Mouse (Mus musculus) NIH3T3 (cell line): ENCODE data around the gene Sec14l1.

Source experiments
- DNase-seq: peaks from one replicate; pipeline ENCODE4 v3.0.0-alpha.2; 2012; ENCODE audit warnings: low read depth

Gene Sec14l1

DNA sequence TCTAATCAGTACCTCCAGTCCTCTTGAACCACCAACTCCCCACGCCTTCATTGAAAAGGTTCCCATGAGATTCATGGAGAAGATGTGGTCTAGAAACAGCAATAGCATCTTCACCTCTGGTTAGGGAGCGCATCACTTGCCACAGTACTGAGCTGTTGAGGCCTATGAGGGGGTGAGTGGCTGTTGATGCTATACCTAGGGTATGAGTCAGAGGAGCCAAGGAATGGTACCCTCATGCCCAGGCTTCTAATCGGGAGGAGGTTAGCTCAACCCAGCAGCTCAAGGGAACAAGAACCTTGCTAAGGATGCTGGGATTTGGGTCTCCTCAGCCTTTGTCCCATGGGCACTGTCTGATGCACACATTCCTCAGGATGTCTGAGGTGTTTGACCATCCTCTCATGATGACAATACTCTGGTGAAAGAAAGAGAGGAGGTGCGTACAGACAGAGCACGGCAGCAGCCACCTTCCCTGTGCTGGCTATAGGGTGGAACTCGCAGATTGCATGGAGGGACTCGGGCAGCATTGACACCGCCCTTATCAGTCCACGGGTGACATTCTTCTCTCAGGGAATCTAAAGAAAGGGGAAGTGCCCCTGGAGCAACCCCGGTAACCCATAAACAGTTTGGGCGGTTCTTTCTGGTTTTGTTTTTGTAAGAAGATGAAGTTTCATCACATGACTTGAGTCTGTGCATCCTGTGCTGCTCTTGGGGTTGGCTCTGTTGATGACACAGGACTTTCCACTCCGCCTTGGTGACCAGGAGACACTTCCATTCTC lies 5.6 kb upstream of the Sec14l1 start:
- DNase-seq: peak; percentile 54

DNA sequence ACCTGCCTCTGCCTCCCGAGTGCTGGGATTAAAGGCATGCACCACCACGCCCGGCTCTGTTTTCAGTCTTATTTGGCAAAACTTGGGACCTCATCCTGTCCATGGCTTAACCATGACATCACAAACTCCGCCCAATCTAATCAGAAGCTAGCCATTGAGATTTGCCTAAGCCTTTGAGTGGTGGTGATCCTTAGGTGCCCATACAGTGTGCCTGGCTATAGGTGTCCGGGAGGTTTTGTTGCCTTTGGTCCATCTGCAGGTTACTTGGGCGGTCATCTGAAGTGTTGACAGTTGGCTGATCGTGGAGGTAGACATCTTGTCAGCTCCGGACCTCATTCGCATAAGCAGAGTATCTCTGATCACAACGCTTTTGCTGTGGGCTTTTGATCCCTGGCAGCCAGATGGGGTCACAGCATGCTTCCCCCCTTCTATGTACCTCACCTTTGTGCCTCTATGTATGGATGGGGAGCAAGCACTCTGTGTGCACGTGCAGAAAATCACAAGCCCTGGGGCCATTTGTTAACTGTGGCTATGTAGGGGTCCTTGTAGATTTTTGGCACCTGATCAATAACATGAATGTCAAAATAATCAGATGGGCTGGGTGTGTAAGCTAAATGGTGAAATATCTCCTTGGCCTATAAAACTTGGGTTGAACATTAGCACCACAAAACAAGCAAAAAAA lies 2.9 kb upstream of the Sec14l1 start:
- no peak for DNase-seq

DNA sequence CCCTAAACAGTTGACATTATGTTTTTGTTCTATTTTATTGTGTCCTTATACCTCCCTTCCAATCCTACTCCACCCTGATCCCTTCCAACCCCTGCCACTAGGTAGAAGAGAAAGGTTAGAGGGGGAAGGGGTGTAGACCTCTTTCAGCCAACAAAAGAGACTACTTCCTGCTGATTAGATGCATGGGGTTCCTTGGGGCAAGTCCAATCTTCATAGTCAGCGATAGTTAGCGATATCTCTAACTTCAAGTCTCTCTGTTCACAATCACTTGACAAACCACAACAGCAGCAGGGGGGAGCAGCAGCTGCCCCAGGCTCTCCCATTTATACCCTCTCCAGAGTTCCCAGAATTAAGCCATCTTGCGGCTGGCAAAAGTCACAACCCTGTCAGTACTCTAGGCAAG lies 2.3 kb upstream of the Sec14l1 start:
- DNase-seq: no peak

DNA sequence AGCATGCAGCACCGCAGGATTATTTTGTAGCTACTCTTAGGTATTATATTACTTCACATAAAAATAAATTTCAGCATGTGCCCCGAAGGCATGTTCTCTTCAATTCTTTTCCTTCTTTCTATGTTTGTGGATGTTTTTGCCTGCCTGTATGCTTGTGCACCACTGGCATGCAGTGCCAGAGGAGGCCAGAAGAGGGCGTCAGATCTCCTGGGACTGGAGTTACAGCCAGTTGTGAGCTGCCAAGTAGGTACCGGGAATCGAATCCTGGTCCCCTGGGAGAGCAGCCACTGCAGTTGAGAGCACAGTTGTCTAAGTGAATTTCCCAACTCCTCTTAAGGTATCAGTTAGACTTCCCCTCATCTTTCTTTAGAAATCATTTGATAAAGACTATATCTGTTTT lies 1.6 kb upstream of the Sec14l1 start:
- peak; percentile 48 for DNase-seq

DNA sequence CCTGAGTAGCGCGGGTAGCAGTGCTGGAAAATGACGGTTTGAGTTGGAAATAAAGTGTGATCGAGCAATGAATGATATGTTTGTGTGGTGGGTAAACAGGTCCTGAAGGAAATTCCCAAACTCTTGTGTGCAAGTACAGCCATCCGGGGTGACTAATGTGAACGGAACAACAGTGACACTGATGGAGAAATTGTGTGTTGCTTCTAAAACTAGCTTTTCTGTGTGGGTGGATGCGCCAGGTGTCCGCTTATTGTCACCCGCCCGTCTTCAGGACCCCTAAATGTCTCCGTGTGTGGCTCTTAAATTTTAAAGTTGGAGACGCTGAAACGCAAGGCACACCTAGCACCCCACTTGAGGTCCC lies 757 bp upstream of the Sec14l1 start:
- no peak for DNase-seq

DNA sequence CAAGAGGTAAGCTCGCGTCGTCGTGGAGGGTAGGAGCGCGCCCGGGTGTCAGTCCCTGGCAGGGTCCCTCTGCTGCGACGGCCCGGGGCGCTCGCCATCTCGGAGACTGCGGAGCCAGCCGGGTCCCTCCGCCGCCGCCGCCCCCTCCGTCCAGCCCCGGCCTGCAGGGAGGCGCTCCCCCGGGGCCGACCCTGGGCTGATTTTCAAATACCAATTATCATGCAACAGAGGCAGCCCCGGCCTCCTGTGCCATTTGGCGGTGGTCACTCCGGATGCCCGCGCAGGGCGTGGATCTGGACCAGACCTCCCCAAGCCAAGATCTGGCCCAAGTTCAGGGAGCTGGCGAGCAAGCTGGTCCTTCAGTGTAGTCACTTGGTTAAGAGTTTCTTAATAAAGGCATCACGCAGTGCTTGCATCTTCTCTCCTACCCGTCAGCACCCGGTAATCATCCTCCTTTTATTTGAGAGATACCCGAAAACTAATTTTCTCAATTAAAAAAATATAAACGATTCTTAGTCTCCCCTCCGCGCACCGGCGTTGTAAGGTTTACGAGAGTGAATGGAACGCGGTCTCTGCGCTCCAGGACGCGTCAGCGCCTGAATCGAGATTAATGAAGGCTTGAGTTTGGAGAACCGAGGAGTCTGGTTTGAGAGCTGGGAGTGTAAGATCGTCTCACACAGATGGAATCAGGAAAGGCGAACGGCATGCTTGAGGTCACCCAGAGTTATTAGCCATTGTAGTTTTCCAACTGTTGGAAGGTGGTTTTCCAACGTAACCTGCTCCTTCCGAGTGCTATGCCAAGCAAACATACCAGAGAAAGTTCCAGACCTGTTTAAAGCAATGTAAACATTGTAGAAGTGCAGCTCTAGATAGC lies 615 bp downstream of the Sec14l1 start:
- peak; percentile 76 for DNase-seq

DNA sequence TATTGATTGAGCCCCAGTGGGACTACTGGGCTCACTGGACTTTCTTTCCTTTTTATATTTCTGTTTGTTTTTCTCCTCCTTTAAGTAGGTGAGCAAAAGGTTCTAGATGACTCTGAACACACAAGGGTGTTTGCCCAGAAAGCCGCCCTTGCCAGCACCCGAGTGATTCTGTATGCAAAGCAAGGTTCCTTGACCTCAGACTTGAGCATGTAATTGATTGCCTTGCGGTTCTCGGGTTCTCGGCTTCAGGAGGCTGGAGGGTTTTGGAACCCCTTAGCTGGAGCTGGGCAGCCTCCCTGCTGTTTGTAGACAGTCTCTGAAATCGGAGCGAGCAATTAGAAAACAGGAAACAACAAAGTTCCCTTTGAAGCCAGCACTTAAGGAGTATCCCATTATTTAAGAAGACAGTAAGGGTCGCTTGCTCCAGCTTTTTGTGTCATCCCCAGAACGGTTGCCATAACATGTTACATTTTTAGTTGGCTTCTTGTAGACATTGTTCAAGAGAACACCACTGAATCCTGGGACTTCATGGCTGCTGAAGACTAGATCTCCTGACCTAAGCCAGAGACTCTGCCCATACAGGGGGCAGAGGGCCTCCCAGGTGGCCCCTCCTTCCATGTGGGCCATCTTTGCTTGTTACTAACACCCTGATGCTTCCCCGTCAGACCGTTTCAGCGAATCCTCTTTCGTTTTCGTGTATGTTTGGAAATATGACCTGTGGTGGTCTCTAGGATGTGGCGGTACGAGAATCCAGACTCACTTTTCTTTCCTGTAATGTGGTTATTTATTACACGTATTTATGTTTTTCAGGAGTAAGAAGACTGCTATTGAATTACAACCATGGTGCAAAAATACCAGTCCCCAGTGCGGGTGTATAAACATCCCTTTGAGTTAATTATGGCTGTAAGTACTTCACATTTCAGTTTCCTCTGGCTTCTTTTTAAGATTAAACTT lies 1.7 kb downstream of the Sec14l1 start:
- DNase-seq: no peak

DNA sequence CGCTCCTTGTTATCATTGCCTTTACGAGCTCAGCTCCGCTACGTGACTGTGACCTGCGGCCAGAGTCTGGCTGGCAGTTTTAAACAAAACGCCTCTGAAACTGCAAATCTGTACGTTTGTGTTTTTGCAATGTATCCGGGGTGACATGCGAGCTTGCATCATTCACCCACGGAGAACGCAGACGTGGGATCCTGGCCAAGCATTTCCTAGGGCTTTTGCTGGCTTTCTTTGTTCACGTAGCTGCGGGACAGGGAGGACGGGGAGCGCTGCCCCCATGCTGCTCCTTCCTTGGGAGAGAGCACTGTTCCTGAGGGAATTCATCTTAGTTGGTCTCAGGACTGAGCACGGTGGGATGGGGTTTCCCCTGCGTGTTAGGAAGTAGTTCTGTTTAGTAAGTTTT lies 2.4 kb downstream of the Sec14l1 start:
- no peak for DNase-seq

DNA sequence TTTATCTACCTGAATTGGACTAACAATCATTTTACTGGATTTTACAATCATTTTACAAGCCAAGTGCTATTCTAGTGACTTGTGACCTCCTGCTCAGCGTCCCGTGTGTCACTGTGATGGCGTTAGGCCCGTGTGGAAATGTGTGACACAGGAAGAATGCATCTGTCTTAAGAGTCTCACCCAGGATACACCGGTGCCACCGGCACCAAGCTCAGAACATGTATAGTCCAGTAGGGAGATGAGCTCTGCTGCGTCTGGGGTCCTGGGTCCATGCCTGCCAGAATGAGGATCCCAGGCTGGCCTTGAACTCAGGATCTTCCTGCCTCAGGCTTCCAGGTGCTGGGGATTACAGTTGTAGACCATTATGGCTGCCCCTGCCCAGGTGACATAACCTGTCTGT lies 2.8 kb downstream of the Sec14l1 start:
- DNase-seq: no peak

DNA sequence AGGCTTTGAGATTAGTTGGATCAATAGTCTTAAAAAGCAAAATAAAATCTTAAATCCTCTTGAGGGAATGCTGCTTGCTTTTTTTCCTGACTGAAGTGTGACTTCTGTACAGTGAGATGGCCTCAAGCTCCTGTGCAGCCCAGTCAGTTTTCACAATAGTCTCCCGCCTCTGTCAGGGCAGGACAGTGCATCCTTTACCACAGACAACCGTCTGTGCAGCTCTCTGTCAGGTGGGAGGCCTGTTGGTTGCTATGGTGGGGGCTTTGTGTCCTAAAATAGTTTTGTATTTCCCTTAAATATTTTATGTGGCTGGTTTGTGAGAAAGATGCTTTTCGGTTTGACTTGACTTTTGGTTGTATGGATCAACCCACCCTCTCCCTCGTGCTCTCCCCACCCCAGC lies 3.3 kb downstream of the Sec14l1 start:
- no peak for DNase-seq

DNA sequence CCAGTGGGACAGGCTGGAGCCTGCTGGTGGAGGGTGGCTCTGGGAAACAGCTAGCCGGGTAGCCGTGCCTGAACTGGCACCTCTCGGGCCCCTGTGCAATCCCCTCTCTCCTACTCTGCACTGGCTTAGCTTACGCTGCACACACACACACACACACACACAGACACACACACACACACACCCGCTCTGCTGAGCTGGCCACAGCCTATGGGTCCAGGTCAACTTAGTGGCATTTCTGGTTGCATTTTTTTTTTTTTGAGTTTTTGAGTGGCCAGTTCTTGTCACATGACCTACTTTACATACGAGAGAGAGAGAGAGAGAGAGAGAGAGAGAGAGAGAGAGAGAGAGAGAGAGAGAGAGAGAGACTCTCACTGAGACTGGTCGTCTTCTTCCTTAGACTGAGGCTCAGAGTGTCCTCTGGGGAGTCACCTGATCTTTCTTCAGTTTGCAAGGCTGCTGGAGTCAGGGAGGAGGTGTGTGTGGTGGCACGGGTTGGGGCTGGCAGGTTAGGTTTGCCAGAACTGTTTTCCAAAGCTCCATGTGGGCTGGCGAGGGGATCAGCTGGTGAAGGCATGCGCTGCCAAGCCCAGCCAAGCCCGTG lies 3.9 kb downstream of the Sec14l1 start:
- no peak for DNase-seq

DNA sequence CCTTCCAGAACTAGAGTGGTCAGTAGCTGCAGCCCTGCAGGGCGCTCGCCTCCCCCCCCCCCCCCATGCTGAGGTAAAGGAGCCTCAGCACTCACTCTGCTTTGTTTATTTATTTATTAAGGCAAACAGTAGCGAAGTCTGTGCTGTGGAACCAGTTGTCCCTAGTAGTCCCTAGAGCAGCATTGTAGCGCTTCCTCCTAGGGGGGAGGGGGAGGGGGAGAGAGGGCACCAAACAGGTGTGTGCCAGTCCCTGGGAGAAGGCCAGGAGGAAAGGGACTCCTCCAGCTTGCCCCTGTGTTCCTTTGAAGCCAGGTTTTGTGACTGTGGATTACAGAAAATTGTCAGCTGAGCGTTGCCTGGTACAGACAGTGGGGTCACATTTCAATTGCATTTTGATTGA lies 4.8 kb downstream of the Sec14l1 start:
- DNase-seq: no peak

DNA sequence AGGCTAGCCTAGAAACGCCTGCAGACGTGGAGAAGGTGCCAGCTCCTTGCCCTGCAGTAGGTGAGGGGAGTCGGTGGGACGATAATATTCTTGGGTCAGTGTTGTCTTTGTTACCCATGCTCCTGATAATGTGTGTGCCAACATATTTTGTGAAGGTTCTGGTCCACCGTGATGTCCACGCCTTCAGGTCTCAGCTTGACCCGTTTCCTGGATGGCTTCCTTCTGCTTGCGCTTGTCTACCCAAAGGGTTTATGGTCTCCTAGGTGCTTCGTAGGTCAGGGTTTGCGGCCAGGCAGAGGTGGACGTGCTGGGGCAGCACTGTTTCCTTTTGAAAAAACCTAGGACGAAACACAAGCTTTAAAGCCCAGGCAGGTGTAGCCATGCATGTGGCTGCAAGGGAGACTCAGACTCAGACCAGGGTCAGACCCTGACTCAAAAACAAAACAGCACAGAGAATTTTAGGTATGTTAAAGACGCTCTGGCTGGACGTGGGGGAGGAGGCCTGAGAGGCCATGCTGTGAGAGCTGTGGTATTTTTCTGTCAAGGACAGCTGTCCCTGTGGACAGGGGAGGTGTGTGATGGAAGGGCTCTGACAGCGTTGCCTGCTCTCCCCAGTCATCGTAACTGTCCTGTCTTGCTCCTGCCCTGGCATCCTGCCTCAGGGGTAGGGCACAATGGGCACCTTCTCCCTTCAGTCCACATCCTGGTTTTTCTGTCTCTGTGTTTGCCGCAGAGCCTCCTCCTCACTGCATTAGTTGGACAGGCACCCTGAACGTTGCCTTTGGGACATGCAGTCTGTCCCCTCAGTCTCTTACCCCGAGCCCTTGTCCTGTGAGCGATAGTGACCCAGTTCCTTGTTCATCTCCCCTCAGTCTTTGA lies 5.6 kb downstream of the Sec14l1 start:
- DNase-seq: no peak

DNA sequence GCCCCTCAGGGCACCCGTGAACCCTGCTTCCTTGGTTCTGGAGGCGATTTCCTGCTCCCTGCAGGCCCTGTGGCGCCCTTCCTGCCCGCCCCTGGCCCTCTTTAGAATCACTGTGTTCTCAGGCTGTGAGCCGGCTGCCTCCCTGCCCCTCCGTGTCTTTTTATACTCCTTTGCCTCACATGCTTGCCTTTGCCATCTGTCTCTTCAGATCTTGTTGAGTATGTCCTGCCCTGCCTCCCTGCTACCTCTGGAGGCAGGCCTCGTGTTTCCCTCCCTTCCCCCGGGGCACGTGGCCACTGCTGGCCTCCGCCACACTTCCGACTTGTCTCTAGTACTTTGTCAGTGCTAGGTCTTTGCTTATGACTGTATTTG lies 6.2 kb downstream of the Sec14l1 start:
- DNase-seq: no peak

DNA sequence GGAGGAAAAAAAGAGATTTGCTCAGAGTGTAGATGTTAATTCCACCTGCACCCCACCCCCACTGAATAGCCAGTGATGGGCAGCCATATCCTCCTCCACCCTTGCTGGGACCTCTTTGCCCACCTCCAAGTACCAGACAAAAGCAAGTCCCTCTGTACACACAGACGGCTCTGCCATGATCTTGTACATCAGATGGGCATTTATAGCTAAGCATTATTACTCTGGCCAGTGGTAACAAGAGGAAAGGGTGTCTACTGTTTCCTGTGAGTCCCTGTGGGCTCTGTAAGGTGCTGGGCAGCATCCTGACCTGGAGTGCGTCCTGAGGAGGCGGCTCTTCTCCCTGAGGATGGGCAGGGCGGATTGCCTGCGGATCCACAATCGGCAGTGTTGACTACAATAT lies 7.0 kb downstream of the Sec14l1 start:
- no peak for DNase-seq

DNA sequence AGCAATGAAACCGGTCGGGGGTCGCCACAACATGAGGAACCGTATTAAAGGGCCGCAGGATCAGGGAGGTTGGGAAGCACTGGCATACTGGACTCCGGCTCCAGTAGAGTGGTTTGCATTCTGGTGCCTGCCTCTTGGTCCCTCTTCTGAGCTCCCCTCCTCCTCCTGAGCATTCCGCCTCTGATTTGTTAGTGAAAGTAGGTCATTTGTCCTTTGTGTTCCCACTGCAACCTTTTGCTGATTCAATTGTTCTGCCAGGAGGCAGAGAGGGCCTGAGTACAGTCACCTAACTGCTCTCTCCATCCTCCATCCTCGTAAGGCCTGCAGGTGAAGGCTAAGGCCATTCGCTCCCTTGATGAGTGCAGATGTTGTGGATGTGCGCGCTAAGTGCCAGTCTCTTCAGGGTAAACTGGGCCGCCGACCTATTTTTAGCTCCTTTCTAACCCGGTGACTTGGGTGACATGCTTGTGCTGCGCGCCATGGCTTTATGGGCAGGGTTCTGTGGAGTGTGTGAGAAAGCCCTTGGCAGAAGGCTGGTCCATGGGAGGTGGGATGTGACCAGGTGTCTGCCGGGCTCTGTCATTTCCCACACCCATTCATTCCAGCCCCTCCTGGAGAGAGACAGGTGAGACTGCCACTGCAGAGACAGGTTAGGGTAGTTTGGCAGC lies 8.6 kb downstream of the Sec14l1 start:
- DNase-seq: no peak

DNA sequence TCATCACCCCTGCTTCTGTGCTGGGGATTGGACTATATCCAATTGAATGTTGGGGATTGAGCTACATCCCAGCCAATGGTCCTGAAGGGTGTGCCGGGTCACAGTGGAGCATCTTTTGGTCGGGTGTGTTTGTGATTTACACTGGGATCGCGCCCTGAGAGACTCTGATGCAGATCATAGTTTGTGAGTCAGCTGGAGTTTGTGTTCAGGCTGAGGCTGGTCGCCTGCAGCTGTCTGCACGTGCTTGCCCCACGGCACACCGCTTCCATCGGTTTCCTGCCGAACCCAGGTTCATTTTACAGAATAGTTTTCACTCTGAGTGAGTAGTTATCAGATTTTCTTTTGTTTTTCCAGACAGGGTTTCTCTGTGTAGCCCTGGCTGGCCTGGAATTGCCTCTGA lies 9.6 kb downstream of the Sec14l1 start:
- DNase-seq: no peak

DNA sequence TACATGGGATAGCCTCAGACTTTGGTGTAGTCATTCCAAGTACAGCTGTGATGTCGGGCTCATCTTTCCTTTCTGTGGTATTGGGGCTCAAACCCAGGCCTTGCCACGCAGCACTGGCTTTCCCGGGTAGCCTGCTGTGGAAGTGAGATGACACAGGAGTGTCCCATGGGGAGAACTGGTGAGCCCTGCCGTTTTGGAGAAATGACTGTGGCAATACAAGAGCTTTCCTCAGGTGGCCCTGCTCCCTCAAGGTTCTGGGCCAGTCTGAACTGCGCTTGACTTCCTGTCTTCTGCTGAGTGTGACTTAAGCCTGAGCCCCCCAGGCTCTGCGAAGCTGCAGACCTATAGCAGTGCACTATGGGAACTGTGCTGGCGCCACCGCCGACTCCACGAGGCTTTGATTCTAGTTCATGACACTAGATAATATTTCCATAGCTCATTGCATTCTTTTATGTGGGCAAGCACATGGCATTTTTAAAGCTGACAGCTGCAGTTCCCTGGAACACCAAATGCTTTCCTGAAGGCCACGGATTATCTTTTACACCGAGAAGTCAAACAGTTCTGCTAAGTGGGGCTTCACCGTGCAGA lies 12.4 kb downstream of the Sec14l1 start:
- DNase-seq: no peak

DNA sequence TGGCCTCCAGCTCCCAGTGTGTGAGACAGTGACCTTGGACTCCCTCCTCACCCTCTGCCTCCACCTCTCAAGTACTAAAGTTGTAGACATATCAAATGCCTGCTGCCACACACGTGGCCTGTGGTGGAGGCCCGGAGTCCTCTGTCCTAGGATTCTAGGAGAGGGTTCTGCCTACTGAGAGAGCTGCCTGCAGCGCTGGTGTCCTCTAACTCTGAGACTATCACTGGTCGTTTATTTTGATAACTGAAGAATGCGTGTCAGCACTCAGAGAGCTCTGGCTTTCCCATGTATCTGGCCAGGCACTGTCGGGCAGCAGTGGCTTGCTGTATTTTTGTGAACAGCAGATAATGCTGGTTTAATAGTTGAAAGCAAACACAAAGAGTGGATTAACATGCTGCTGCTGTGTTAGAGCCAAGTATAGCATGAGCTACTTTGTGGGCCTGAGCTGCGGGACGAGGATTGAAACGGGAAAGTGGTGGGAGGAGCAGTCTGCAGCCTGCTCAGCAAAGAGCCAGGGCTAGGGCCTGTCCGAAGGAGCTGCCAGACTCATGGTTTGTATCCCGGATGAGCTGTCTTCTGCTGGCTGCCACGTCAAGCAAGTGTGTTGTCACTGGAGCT lies 13.1 kb downstream of the Sec14l1 start:
- no peak for DNase-seq
